13 mouse cellular contexts compared by ENCODE assay signal in genomic region chr15:97839012-97839411, GRCm38 (mm10). TPM values are rescaled to one million over a fixed set of nuclear protein-coding genes. Genes with fewer than 3 reads are reported as not detected.
DNase-seq lines count a peak whose midpoint lies in the region; ATAC-seq and TF ChIP-seq lines count a peak whose summit lies in the region.
"Had no signal": no experiment of that assay in that cellular context is flagged by ENCODE, and none has a peak within 500 bp of the region (broad histone marks: within the 10 kb centered on the region; RNA-seq: fewer than 3 reads in every experiment).

No protein-coding gene starts in this region.

- H3K9me3 ChIP-seq in heart, postnatal 0 days (replicated peaks; ENCODE audit: control insufficient read depth, low read length), result no peaks in the 10 kb centered on the region
- H3K9me3 ChIP-seq in lung, embryonic 15.5 days, result no peaks in the 10 kb centered on the region
- no peaks in the 10 kb centered on the region for H3K9me3 ChIP-seq in liver, postnatal 0 days (ENCODE audit: low read length)
- H3K9me3 ChIP-seq: forebrain, embryonic 15.5 days; midbrain, embryonic 10.5 days; neural tube, embryonic 15.5 days had no signal

- 78% methylated on average over 2 of the region's 2 CpGs for WGBS in heart, postnatal 0 days
- 96% methylated on average over 2 of the region's 2 CpGs for WGBS in lung, embryonic 15.5 days
- WGBS in liver, postnatal 0 days (ENCODE audit: insufficient replicate concordance), result 71% methylated on average over 2 of the region's 2 CpGs

- ATAC-seq in heart, postnatal 0 days (ENCODE audit: insufficient read depth, low read depth), result no peak
- no peak for ATAC-seq in lung, embryonic 15.5 days (ENCODE audit: borderline replicate concordance, extremely low read depth, low FRiP score, low TSS enrichment)
- ATAC-seq in liver, postnatal 0 days, result no peak
- ATAC-seq: forebrain, embryonic 15.5 days had no signal

- no peak for TF ChIP-seq CTCF in heart, postnatal 0 days (IDR thresholded peaks at IDR 0.05; ENCODE audit: low read depth)
- TF ChIP-seq CTCF in liver, postnatal 0 days (IDR thresholded peaks at IDR 0.05; ENCODE audit: low read depth), result no peak

- no peak for TF ChIP-seq EP300 in heart, postnatal 0 days (IDR thresholded peaks at IDR 0.05; ENCODE audit: low read depth)
- TF ChIP-seq EP300 in liver, postnatal 0 days (IDR thresholded peaks at IDR 0.05; ENCODE audit: low read depth), result no peak

- H3K4me3 ChIP-seq in heart, postnatal 0 days (ENCODE audit: low read depth, low read length), result no peak overlapping the region
- no peak overlapping the region for H3K4me3 ChIP-seq in lung, embryonic 15.5 days
- H3K4me3 ChIP-seq in liver, postnatal 0 days (ENCODE audit: low read depth, low read length), result no peak overlapping the region
- H3K4me3 ChIP-seq: forebrain, embryonic 15.5 days; midbrain, embryonic 10.5 days; neural tube, embryonic 15.5 days had no signal

- no peak for DNase-seq in heart, postnatal 0 days (ENCODE audit: low spot score)
- DNase-seq in heart, adult 18-20 months, result no peak
- no peak for DNase-seq in lung, postnatal 10 days
- DNase-seq in induced T-regulatory cell, adult 2 months (ENCODE audit: low read depth), result peak; percentile 12
- no peak for DNase-seq in liver, postnatal 0 days
- no peak for DNase-seq in natural killer cell, adult 2 months (ENCODE audit: low spot score in 2 of 2)
- DNase-seq in urinary bladder, postnatal 25 days (ENCODE audit: low spot score), result no peak
- DNase-seq: adrenal gland, postnatal 14 days; cerebellum, adult 8-10 months had no signal

- H3K4me2 ChIP-seq in heart, postnatal 0 days (ENCODE audit: low read depth, low read length), result no peak overlapping the region
- no peak overlapping the region for H3K4me2 ChIP-seq in lung, embryonic 15.5 days
- no peak overlapping the region for H3K4me2 ChIP-seq in liver, postnatal 0 days (ENCODE audit: low read depth, low read length)
- H3K4me2 ChIP-seq: forebrain, embryonic 15.5 days; neural tube, embryonic 15.5 days had no signal

- H3K9ac ChIP-seq in heart, postnatal 0 days (replicated peaks; ENCODE audit: low read depth, low read length), result no peak overlapping the region
- no peak overlapping the region for H3K9ac ChIP-seq in lung, embryonic 15.5 days
- H3K9ac ChIP-seq in liver, postnatal 0 days (replicated peaks), result no peak overlapping the region
- H3K9ac ChIP-seq: forebrain, embryonic 15.5 days; neural tube, embryonic 15.5 days had no signal

- H3K4me1 ChIP-seq in heart, postnatal 0 days (ENCODE audit: control insufficient read depth, insufficient read depth), result peaks cover 48% of the 10 kb centered on the region
- H3K4me1 ChIP-seq in lung, embryonic 15.5 days, result peaks cover 48% of the 10 kb centered on the region
- peaks cover 30% of the 10 kb centered on the region for H3K4me1 ChIP-seq in liver, postnatal 0 days (ENCODE audit: insufficient read depth)

- peak overlapping the region; percentile 68 for H3K27ac ChIP-seq in heart, postnatal 0 days (ENCODE audit: low read depth)
- peak overlapping the region; percentile 85 for H3K27ac ChIP-seq in lung, embryonic 15.5 days
- H3K27ac ChIP-seq in liver, postnatal 0 days (ENCODE audit: low read depth), result peak overlapping the region; percentile 34; the same call in 1 of the 2 replicates
- H3K27ac ChIP-seq: forebrain, embryonic 15.5 days; midbrain, embryonic 10.5 days; neural tube, embryonic 15.5 days had no signal

- no peaks in the 10 kb centered on the region for H3K36me3 ChIP-seq in heart, postnatal 0 days (replicated peaks; ENCODE audit: control insufficient read depth, insufficient read depth, low read length)
- H3K36me3 ChIP-seq in lung, embryonic 15.5 days, result no peaks in the 10 kb centered on the region
- H3K36me3 ChIP-seq in liver, postnatal 0 days (replicated peaks; ENCODE audit: insufficient read depth, low read length), result no peaks in the 10 kb centered on the region
- H3K36me3 ChIP-seq: forebrain, embryonic 15.5 days; midbrain, embryonic 10.5 days; neural tube, embryonic 15.5 days had no signal

- H3K27me3 ChIP-seq in heart, postnatal 0 days (ENCODE audit: control insufficient read depth, insufficient read depth, low read length), result no peaks in the 10 kb centered on the region
- H3K27me3 ChIP-seq in lung, embryonic 15.5 days, result no peaks in the 10 kb centered on the region
- H3K27me3 ChIP-seq in liver, postnatal 0 days (ENCODE audit: insufficient read depth, low read length), result no peaks in the 10 kb centered on the region
- H3K27me3 ChIP-seq: forebrain, embryonic 15.5 days; neural tube, embryonic 15.5 days had no signal

RNA-seq across cellular contexts. Expression of gene Hdac7, which starts 5.3 kb away (rescaled TPM):
- 34.4 and 36.9 TPM in 2 replicates for total RNA-seq in heart, postnatal 0 days (2014; rRNA removed; ENCODE audit: low replicate concordance)
- 15.6 TPM in 2 replicates for polyA plus RNA-seq in heart, postnatal 0 days (2015; fragmentation: Nextera tagmentation; extraction: Ambion mirVana)
- total RNA-seq in heart, adult 18-20 months (2021), result 10 to 100 TPM; 19.3 to 26.3 TPM
- 40.6 and 44.7 TPM in 2 replicates for polyA plus RNA-seq in lung, embryonic 15.5 days (2015; fragmentation: Nextera tagmentation; extraction: Ambion mirVana)
- 5.3 TPM in 2 replicates for polyA plus RNA-seq in liver, postnatal 0 days (2015; fragmentation: Nextera tagmentation; extraction: Ambion mirVana)

Comparison
In these comparisons a context has a peak if more than half of its experiments do, and no peak if none do; other contexts are left out.
1. H3K27ac ChIP-seq: peak in every context shown above with its lines; median percentile 85 in lung, embryonic 15.5 days; 68 in heart, postnatal 0 days; 34 in liver, postnatal 0 days.